Mouse (Mus musculus): ENCODE measurements around the gene Sprr2a1.
"Not testable (repeated sequence)": the region's sequence is repeated elsewhere in the genome, so short reads cannot be mapped to it uniquely, and the experiment has no call there.

- not testable (repeated sequence) for TF ChIP-seq EP300 (optimal IDR thresholded peaks at IDR 0.05); CTCF (IDR thresholded peaks at IDR 0.05; ENCODE audit: low read depth)
Measured at GRCm38 (mm10) chr3:92215569-92215968, at the start of gene Sprr2a1, which contains the start of gene Sprr2a2.
